Mouse (Mus musculus) brain, embryonic 14.5 days (tissue): ENCODE data around the gene Wdr70. TPM values are rescaled to one million over a fixed set of nuclear protein-coding genes. Genes with fewer than 3 reads are reported as not detected.

Source experiments
- DNase-seq: peaks from one replicate; pipeline ENCODE4 v3.0.0-alpha.2; 2011; ENCODE audit warnings: low read depth
- CTCF ChIP-seq: fragments of 200-500 bp; IDR thresholded peaks from 2 replicates; pipeline ENCODE4 v1.5.1; 2012; ENCODE audit warnings: inconsistent platforms, mild to moderate bottlenecking, moderate library complexity, borderline replicate concordance; ENCODE audit not compliant: insufficient read depth, insufficient read length; ENCODE audit errors: extremely low read depth
- POLR2A ChIP-seq: fragments of 200-500 bp; IDR thresholded peaks from 2 replicates; pipeline ENCODE4 v1.6.1; 2012; ENCODE audit warnings: mild to moderate bottlenecking, inconsistent platforms, borderline replicate concordance; ENCODE audit not compliant: poor library complexity, insufficient read depth, insufficient read length, severe bottlenecking; ENCODE audit errors: extremely low read depth
- polyA plus RNA-seq: library from polyadenylated mRNA; depleted of rRNA; stranded (reverse); fragments of >200 nt; gene quantifications from 2 replicates; pipeline ENCODE4 v1.2.3, GENCODE M21; 2012

Wdr70 gene
- polyA plus RNA-seq, 1 experiment, result 38.7 TPM

DNA sequence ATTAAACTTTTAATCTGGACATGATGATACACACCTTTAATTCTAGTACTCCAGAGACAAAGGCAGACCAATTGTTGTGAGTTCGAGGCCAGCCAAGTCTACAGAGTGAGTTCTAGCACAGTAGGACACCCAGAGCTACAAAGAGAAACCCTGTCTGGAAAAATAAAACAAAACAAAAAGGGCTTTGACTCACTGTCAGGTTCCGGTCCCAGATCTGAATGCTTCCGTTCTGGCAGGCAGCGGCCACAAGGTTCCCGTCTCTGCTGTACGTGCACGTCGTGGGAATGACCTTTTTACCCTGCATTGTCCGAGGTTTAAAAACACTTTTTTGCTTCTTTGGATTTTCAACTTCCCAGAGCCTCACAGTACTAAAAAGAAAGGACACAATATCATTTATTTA, 122.2 kb downstream of the Wdr70 start:
- no peak for TF ChIP-seq CTCF
- no peak for TF ChIP-seq POLR2A
- DNase-seq, result no peak

DNA sequence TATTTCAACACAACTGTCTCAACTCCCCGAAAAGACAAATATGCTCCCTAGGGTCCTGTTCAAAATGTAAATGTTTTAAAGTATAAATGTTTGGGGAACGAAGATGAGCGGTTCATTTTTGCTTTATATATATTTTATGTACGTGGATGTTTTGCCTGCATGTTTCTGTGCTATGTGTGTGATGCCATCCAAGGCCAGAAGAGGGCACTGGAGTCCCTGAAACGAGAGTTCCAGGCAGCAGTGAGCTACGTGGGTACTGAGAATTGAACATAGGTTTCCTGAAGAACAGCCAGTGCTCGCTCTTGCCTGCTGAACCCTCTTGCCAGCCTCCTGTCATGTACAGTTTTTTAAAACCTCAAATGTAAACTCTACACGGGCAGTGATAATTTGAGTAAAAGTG, 124.6 kb downstream of the Wdr70 start:
- peak; percentile 32; the same call in 1 of the 2 replicates for TF ChIP-seq CTCF
- TF ChIP-seq POLR2A, result no peak
- no peak for DNase-seq

DNA sequence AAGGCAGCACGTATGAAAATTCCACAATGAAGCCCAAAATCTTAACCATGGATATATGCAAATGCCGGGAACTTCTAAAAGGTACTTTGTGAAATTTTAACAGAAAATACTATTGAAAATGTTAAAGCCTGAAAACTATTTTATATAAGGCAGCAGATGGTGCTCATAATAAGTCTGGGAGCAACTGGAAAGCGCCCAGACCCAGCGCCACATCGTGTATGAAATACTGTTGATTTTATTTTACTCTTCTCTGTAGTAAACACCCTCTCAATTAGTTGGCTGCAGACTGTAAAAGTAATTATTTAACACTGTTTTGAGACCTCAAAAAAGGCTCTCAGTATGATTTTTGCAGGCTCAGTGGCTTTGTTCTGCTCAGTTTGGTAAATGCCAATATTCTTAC, 126.5 kb downstream of the Wdr70 start:
- DNase-seq, result peak; percentile 22
- TF ChIP-seq POLR2A (no peak), CTCF (no peak)

DNA sequence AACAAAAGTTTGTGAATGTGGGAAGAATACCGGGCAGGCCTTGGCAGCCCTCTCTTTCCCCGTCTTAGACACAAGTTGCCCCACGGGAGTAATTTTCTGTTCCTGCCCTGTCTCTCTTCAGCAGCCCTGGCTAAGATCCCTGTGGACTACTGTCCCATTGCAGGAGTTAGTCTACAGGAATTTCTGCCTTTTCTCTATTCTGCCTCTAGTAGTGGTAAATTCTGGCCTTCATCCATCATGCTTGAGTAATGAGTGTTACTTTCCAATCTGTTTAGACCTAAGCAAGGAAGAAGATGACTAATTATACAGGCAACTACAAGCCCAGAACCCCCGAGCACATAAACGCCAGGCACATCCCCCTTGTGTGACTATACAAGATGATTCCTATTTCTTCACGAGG, 136.2 kb downstream of the Wdr70 start:
- TF ChIP-seq CTCF (no peak), POLR2A (no peak)

DNA sequence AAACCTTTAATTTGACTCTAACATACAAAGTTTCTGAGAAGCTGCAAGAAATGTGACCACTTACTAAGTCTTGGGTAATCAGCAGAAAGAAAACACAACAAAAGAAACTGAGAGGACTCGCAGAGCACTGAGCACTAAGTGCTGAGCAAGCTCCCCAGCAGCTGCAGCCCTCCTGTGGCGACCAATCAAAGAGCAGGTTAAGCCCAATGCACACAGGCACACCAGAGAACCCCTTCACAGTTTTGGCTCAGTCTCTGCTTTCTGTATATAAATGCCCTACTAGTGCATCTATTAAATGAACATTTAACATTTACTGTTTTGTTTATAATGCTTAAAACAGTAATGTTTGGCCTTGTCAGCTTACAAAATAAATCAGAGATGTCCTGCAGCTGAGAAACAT, 137.5 kb downstream of the Wdr70 start:
- TF ChIP-seq POLR2A, result no peak
- TF ChIP-seq CTCF, result no peak
- no peak for DNase-seq

More for the DNA sequence above, 136.2 kb downstream of the Wdr70 start:
- no peak for DNase-seq

DNA sequence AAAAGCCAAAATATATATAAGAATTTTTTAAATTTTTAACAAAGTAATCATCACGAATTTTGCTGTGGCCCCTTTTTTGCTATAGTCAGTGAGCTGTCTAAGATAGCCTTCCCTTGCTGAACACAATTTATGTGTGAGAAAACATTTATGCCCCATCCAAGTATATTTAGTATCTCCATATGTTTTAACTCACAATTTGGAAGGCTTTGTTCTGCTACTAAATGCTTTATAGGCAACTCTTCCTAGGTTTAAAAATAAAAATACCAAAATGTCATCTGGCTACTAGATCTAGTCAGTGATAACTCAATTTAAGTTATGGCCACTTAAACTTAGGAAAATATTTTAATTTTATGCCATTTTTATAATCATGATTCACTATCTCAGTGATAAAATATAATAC, 142.1 kb downstream of the Wdr70 start:
- DNase-seq, result no peak
- TF ChIP-seq CTCF (no peak), POLR2A (no peak)

DNA sequence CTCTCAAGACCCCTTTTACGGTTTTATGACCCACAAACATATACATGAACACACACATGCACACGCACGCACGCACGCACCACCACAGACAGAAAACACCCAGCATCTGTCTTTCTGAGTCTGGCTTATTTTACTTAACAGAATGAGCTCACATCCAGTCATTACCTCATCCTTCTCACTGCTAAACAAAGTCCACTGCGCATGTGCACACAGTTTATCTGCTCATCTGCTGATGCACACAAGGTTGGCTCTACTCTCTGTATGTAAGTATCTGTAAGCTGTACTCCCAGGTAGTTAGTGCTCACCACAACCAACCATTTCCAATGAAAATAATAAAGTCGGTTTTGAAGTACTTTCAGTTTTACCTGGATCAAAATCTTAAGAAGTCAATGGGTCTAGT, 148.4 kb downstream of the Wdr70 start:
- TF ChIP-seq CTCF (no peak), POLR2A (no peak)

DNA sequence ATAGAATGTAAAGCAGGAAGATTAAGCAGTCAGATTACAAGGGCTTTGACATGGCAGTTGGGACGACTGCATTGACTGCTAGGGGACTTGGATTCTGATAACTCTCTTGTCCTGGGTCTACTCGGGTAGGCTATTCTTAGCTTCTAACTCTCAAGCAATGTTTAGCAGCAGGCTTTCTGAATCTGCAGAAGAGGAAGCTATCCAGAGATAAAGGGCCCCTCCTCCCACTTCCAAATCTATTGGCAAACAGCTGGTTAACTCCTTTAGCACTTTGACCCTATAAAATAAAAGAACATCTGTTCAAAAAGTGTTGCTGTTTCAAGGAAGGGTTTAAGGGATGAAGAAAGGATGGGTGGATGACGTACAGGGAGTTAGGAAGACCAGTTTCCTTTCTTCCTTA, 157.3 kb downstream of the Wdr70 start:
- no peak for DNase-seq
- no peak for TF ChIP-seq POLR2A
- no peak for TF ChIP-seq CTCF

More for the DNA sequence above, 148.4 kb downstream of the Wdr70 start:
- DNase-seq, result no peak

DNA sequence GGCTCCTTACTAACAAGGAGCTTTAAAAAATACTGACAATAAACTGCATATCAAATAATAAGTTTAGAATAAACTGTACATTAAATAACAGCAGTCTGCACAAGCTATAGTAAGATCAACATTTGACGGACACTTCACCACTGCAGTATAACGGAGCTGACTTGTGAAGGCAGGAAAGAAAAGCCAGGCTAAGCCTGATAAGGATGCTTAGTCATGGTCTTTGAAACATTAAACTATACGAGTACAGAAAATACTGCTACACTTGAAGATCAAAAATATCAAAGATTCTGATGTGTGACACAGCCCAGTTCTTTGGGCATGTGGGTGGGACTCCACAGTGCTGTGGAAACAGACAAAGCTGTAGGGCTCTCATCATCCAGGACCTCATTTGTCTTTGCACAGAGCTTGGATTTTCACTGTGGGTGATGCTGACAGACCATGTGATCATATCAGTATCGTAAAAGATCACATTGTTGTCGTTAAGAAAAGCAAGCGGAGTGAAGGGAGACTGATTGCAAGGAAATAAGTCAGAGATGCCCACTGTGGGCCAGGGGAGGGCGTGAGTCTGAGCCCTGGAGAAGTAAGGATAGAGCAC, 163.3 kb downstream of the Wdr70 start:
- no peak for DNase-seq
- TF ChIP-seq CTCF, result no peak
- no peak for TF ChIP-seq POLR2A

DNA sequence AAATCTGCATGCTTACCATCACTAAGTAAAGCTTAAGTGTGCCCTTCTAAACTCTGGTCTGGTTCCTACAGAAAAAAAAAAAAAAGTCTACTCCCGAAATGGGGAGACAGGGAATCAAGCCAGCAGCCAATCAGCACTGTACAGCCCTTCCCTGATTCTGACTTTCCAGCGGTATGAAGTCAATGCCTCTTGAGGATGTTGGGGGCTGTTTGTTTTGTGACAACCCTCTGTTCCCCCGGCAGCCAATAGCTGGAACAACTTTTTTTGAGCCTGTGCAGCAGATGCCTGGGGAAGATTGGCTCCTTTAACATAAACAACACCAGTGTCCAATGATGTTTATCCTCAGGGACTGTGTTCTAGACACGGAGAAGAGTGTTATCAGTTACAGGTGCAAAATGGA, 164.4 kb downstream of the Wdr70 start:
- TF ChIP-seq CTCF (no peak), POLR2A (no peak)
- no peak for DNase-seq

DNA sequence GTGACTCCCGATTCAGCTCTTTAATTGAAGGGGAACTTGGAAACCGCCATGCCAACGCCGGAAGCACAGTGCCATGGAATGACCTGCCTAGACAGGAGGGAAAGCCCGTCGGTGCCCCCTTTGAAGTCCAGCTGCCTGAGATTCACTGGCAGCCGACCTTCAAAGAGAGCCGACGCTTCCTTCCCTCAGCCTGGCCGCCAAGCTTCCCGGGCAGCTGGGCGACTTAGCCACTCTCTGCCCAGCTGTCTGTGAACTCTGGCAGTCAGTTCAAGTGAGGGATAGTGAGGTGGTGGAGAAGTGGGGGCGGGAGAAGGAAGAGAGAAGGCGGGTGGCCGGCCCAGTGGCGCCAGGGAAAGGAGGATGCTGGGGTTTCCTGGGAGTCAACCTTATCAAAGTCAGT, 164.9 kb downstream of the Wdr70 start:
- TF ChIP-seq CTCF (no peak), POLR2A (no peak)
- DNase-seq, result peak; percentile 25

DNA sequence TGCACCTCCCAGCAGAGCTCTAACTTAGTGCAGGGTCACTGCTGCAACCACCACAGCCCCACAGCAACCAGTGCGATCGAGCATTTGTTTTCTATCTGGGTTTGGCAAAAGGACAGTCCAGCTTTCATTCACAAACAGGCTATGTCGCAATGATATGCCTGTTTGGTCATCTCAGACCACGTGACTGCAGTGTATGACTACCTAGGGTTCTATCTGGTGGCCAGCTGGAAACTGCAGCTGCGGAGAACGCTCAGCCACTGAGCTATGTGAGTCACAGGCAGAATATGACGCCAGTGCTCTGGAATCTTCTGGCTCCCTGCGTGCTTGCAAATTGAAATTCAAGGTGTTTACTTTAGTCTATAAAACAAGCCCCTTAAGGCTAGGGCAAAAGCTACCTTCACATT, 167.4 kb downstream of the Wdr70 start:
- DNase-seq, result no peak
- TF ChIP-seq POLR2A (no peak), CTCF (no peak)

DNA sequence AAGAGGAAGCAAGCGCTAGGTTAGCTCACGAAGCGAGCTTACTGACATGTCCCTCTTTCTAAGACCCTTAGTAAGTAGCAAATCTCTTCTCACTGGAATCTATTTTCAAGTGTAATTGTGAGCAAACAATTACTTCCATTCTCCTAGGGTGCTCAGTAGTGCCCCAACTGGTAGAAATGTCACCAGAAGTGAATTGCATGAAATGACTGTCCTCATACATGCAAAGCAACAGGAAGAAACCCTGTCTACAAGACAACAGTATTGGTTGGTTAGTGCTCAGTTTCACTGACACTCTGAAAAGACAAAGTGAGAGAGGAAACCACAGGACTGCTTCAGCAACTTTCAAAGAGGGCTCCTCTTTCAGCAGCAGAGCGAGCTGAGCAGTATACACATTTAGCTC, 173.6 kb downstream of the Wdr70 start:
- DNase-seq, result no peak
- TF ChIP-seq POLR2A, result no peak
- TF ChIP-seq CTCF, result no peak

DNA sequence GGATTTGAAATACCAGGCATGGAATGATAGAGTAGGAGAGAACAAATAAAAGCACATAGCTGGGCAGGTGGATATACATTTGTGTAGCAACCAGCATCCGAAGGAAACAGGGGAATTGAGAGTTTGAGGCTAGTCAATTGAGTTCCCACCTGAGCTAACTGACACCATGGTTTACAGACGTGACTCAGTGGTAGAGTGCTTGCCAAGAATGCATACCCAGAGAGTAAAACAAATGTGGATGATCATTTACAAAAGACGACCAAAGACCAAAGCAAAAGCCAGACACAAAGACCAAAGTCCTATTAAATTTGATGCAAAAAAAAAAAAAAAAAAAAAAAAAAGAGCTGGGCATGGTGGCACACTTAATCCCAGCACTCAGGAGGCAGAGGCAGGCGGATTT, 175.7 kb downstream of the Wdr70 start:
- TF ChIP-seq POLR2A, result no peak
- no peak for DNase-seq
